Mouse (Mus musculus) lung, adult 2 months (tissue): ENCODE measurements at regions not wholly inside any gene's neighbourhood (a gene's known extent, or its start where the extent isn't known, plus 50 kb on each side); places are given as distances from the start of the nearest gene placed in this dataset.

Source experiments
- CTCF ChIP-seq: fragments of 200-500 bp; IDR thresholded peaks from 2 replicates; pipeline ENCODE4 v1.5.1; 2011; ENCODE audit warnings: mild to moderate bottlenecking, low read length, control low read depth; ENCODE audit not compliant: insufficient read depth
- POLR2A ChIP-seq: fragments of 200-500 bp; IDR thresholded peaks from 2 replicates; pipeline ENCODE4 v1.6.1; 2011; ENCODE audit warnings: low read depth, mild to moderate bottlenecking, control low read depth, low read length, borderline replicate concordance; ENCODE audit errors: extremely low read depth

- TF ChIP-seq CTCF (no peak), POLR2A (no peak)
These were observed 120.9 kb upstream of the Trib2 start for GRCm38 (mm10) chr12:15937443-15938237.
